Mouse (Mus musculus) small intestine, adult 2 months (tissue): ENCODE measurements around the gene Nipal3. TPM values are rescaled to one million over a fixed set of nuclear protein-coding genes. Genes with fewer than 3 reads are reported as not detected.

Source experiments
- H3K27ac ChIP-seq: fragments of 200-500 bp; 2 replicates; pipeline ENCODE4 v1.5.1; 2012; ENCODE audit warnings: low read depth, low read length, control low read depth, inconsistent platforms; ENCODE audit not compliant: insufficient read depth
- H3K27me3 ChIP-seq: fragments of 200-500 bp; 2 replicates; pipeline ENCODE4 v1.6.1; 2012; ENCODE audit warnings: mild to moderate bottlenecking, moderate library complexity, low read length, inconsistent platforms; ENCODE audit not compliant: control insufficient read depth, insufficient read depth
- H3K36me3 ChIP-seq: fragments of 200-500 bp; 2 replicates; pipeline ENCODE4 v1.6.1; 2012; ENCODE audit warnings: mild to moderate bottlenecking, low read length, control low read depth, inconsistent platforms; ENCODE audit not compliant: control insufficient read depth, insufficient read depth
- H3K4me1 ChIP-seq: fragments of 200-500 bp; 2 replicates; pipeline ENCODE4 v1.6.1; 2012; ENCODE audit warnings: low read length, inconsistent platforms, mixed read lengths; ENCODE audit not compliant: control insufficient read depth, insufficient read depth, insufficient read length
- H3K4me3 ChIP-seq: fragments of 200-500 bp; 2 replicates; pipeline ENCODE4 v1.5.1; 2012; ENCODE audit warnings: low read depth, mild to moderate bottlenecking, control low read depth, inconsistent platforms, low read length, moderate library complexity
- CTCF ChIP-seq: fragments of 200-500 bp; IDR thresholded peaks from 2 replicates; pipeline ENCODE4 v1.5.1; 2012; ENCODE audit warnings: low read depth, mild to moderate bottlenecking, control low read depth, inconsistent platforms, low read length, moderate library complexity, mixed read lengths; ENCODE audit not compliant: insufficient replicate concordance, insufficient read length; ENCODE audit errors: extremely low read depth
- POLR2A ChIP-seq: fragments of 200-500 bp; IDR thresholded peaks from 2 replicates; pipeline ENCODE4 v1.6.1; 2012; ENCODE audit warnings: low read depth, mild to moderate bottlenecking, control low read depth, inconsistent platforms, low read length, moderate library complexity
- WGBS: fragments of 180-500 bp; shearing (Covaris S2); methylation state at CpG from one replicate; pipeline ENCODE4 v1.1.7; 2018; 5-methylcytosine and 5-hydroxymethylcytosine counted together
- polyA plus RNA-seq: library from polyadenylated mRNA; depleted of rRNA; stranded (reverse); fragments of >200 nt; gene quantifications from 2 replicates; pipeline ENCODE4 v1.2.3, GENCODE M21; 2012

Gene Nipal3
- polyA plus RNA-seq, 1 experiment = 32.7 TPM

- peaks cover 5% of the 10 kb centered on the region; the same call in 1 of the 2 replicates for H3K4me1 ChIP-seq
- no peak for TF ChIP-seq CTCF
- no peak overlapping the region for H3K4me3 ChIP-seq
- H3K27ac ChIP-seq = no peak overlapping the region
- H3K27me3 ChIP-seq = no peaks in the 10 kb centered on the region
- WGBS = 61% methylated on average over 9 of the region's 9 CpGs
- H3K36me3 ChIP-seq = no peaks in the 10 kb centered on the region
Measured at GRCm38 (mm10) chr4:135531771-135532613, 37.2 kb upstream of the Nipal3 start.

- H3K27ac ChIP-seq = no peak overlapping the region
- peaks cover 5% of the 10 kb centered on the region; the same call in 1 of the 2 replicates for H3K4me1 ChIP-seq
- H3K4me3 ChIP-seq = no peak overlapping the region
- TF ChIP-seq POLR2A (no peak), CTCF (no peak)
- H3K36me3 ChIP-seq = no peaks in the 10 kb centered on the region
- 93% methylated on average over 9 of the region's 9 CpGs for WGBS
- H3K27me3 ChIP-seq = no peaks in the 10 kb centered on the region
Measured at GRCm38 (mm10) chr4:135531236-135531635, 36.4 kb upstream of the Nipal3 start.

- Histone ChIP-seq H3K27ac (no peak overlapping the region), H3K27me3 (no peaks in the 10 kb centered on the region), H3K4me3 (no peak overlapping the region), H3K4me1 (peaks cover 5% of the 10 kb centered on the region; the same call in 1 of the 2 replicates), H3K36me3 (no peaks in the 10 kb centered on the region)
- TF ChIP-seq CTCF (peak; percentile 25; the same call in 1 of the 2 replicates), POLR2A (no peak)
- 61% methylated on average over 2 of the region's 2 CpGs for WGBS
Measured at GRCm38 (mm10) chr4:135530270-135530669, 35.4 kb upstream of the Nipal3 start.

GRCm38 (mm10) chr4:135526039-135526710, 31.3 kb upstream of the Nipal3 start:
- Histone ChIP-seq H3K27me3 (no peaks in the 10 kb centered on the region), H3K36me3 (no peaks in the 10 kb centered on the region), H3K4me1 (peaks cover 5% of the 10 kb centered on the region; the same call in 1 of the 2 replicates), H3K4me3 (no peak overlapping the region), H3K27ac (no peak overlapping the region)
- WGBS = 76% methylated on average over 14 of the region's 14 CpGs
- no peak for TF ChIP-seq POLR2A
- TF ChIP-seq CTCF = no peak

GRCm38 (mm10) chr4:135525057-135525456, 30.2 kb upstream of the Nipal3 start:
- no peak overlapping the region for H3K27ac ChIP-seq

GRCm38 (mm10) chr4:135523939-135524338, 29.1 kb upstream of the Nipal3 start:
- H3K4me3 ChIP-seq = no peak overlapping the region
- H3K27me3 ChIP-seq = no peaks in the 10 kb centered on the region
- TF ChIP-seq CTCF (no peak), POLR2A (no peak)
- no peak overlapping the region for H3K27ac ChIP-seq
- WGBS = 11% methylated on average over 6 of the region's 7 CpGs
- H3K36me3 ChIP-seq = no peaks in the 10 kb centered on the region
- peaks cover 3% of the 10 kb centered on the region; the same call in 1 of the 2 replicates for H3K4me1 ChIP-seq

More at GRCm38 (mm10) chr4:135525057-135525456, 30.2 kb upstream of the Nipal3 start:
- 80% methylated on average over 12 of the region's 12 CpGs for WGBS
- TF ChIP-seq POLR2A (no peak), CTCF (no peak)
- Histone ChIP-seq H3K4me1 (peaks cover 4% of the 10 kb centered on the region; the same call in 1 of the 2 replicates), H3K4me3 (no peak overlapping the region), H3K36me3 (no peaks in the 10 kb centered on the region), H3K27me3 (no peaks in the 10 kb centered on the region)

- Histone ChIP-seq H3K27me3 (no peaks in the 10 kb centered on the region), H3K27ac (no peak overlapping the region), H3K4me3 (no peak overlapping the region), H3K4me1 (peaks cover 16% of the 10 kb centered on the region), H3K36me3 (no peaks in the 10 kb centered on the region)
- no peak for TF ChIP-seq POLR2A
- TF ChIP-seq CTCF = no peak
- 79% methylated on average over 9 of the region's 9 CpGs for WGBS
Measured at GRCm38 (mm10) chr4:135520421-135520820, 25.6 kb upstream of the Nipal3 start.
